Mouse (Mus musculus) spleen, adult 18-20 months (tissue): ENCODE data around the gene Shld1.

ENCODE experiments used
- DNase-seq, 2 experiments: peaks; one replicate each; pipeline ENCODE4 v3.0.0; 2022; ENCODE audit warnings: mixed read lengths in 2 of 2

Shld1 gene

DNA sequence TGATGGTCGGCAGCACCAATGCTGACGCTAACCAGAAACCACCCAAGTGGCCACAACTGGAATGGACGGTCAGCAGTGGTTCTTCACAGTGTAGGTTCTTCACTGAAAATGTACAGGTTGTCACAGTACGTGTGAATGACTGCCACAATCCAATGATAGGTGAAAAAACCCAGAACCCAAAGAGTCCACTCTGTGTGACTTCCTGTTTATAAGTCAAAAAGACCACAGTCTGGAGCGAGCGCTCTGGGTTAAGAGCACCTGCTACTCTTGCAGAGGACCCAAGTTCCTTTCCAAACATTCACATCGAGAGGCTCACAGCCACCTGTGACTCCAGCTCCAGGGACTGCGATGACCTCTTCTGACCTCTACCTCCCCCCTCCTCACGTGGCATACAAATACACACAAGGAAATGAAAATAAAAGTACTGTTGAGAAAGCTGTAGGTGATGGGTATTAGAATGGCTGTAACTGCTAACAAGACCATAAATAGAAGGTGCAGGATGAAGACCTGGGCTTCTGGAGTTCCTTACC, 38.7 kb downstream of the Shld1 start:
- no peak for DNase-seq

DNA sequence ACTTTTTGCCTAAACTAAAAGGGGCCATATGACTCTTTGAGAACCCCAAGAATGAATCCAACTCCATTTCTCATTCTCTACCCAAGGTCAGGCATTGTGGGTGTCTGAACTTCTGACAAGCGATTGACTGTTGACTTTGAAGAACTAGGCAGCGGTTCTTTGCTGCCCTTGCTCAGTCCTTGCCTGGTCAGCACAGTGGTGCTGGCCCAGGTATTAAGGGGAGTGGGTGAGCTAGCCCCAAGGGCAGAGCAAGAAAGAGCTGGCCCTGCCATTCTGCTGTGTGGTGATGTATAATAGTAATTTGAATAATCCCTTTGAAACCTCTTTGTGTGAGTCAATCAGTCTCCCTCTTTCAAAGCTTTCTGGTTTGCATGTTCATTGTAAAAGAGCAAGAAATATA, 39.4 kb downstream of the Shld1 start:
- no peak for DNase-seq

DNA sequence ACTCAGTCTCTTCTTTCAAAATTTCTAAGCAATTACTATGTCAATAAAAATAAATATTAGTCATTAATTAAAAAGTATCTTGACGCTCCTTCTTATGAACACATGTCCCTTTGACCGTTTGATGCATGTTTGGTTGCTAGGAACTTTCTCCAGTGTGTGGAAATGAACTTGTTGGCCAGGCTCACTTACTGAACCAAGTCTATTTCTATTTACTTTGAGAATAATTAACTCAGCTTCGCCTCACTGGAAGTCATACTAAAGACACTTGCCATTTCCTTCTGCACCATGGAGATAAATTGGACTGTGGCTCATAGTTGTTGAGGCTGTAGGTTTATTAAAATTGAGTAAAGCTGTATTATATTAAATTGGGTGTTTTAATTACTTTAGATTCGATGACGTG, 46.2 kb downstream of the Shld1 start:
- no peak for DNase-seq

DNA sequence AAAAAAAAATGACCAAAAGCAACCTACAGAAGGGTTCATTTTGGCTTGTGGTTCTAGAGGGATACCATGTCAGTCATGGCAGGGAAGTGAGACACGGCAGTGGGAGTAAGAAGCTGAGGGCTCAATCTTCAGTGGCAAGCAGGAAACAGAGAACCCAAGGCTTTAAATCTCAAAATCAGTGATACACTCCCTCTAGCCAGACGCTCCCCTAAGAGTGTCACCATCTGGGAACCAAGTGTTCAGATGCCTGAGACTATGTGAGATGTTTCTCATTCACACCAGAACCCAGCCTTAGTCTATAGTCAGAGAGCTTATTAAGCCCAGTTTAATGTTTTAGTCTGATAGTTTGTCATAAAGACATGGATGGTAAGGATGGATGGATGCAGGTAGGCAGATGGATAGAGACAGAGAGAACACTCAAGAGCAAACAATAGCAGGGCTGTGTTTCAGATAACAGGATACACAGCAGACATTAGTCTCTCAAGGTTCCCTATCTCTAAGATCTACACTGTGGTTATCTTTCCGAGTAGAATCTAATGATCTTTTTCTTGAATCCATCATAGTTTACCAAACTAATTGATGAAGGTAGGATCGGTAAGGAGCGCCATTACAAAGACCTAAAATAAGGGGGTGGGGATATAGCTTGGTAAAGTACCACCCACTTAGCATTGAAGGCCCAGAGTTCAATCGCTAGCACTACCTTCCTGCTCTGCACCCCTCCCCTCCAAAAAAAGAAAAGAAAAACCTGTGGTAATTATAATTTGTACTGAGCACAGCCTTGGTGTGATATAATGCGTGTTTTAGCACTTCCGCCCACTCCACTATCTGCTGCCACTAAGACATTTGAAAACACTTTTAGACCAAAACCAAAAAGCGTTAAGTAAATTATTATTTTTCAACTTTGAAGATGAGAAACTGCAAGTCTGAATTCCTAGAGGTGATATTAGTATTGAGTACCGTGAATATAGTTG, 47.2 kb downstream of the Shld1 start:
- DNase-seq: no peak

DNA sequence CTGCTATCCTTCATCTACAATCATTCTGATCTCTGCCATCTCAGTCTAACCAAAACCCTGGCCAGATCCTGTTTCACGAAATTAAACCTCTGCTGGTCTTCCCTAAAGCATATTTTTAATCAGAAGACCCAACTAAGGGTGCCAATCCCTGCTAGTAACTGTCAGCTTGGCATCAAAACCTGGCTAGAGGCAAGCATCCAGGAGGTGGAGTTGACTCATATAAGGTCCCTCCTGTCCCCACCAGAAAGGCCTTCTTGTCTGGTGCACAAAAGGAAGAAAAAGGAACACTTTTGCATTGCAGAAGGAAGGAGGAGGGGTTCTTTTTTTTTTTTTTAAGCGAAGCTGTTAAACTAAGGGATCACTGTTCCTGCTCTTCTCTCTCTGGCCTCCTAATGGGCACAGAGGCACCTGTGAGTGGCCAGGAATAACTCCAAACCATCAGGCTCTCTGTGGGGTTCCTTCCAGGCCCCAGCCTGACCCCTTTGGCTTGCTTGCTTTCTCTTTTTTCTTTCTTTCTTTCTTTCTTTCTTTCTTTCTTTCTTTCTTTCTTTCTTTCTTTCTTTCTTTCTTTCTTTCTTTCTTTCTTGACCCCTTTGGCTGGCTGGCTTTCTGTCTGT, 52.2 kb downstream of the Shld1 start:
- DNase-seq: no peak

DNA sequence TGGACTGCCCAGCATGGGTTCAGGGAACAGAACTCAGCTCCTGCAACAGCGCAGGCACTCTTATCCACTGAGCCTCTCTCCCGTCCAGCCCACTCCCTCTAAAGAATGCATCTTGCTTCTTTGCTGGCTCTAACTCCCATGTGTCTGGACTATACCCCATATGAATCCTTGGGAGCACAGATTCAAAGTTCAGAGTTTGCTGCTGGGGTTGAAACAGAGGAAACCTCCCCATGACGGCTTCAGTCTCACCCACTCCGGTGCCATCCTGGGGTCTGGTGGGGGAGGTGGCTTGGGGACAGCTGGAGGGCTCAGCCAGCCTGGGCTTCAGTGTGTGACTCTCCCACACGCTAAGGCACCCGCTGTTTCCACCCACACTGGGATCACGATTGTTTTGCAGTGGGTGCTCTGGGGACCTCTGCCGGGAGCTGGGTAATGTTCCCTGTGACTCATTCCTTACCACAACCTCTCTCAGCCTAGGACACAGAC, 55.2 kb downstream of the Shld1 start:
- no peak for DNase-seq

DNA sequence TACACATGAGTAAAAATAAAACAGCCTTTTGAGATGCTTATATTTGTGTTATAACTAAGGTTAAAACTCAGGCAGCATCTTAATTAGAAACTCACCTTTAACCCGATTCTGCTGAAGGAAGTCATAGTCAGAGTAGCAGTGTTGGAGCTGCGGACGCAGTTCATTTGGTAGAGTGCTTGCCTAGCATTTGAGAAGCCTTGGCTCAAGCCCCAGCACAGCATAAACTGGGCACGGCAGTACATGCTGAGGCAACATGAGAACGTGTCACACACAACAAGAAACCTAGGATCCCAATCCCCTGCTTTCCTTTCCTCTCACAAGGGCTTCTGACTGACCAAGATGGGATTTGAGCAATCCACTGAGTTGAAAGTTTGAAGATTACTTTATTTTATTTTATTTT, 58.1 kb downstream of the Shld1 start:
- DNase-seq: no peak

DNA sequence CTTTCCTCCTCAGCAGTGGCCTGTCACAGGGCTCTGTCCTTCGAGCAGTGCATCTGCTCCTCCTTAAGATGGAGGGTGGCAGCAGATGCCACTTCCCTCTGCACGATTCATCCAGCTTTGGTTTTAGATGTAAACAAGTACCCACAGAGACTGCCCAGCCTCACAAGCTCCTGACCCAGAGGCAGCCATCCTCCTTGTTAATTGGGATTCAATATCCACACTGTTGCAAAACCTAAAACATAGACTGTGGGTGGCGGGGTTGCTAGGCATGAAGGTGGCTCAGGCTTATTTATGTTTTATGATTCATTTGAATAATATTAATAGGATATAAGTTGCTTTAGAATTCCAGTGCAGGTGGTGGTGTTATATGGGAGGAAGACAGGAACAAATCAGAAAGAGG, 59.4 kb downstream of the Shld1 start:
- no peak for DNase-seq

DNA sequence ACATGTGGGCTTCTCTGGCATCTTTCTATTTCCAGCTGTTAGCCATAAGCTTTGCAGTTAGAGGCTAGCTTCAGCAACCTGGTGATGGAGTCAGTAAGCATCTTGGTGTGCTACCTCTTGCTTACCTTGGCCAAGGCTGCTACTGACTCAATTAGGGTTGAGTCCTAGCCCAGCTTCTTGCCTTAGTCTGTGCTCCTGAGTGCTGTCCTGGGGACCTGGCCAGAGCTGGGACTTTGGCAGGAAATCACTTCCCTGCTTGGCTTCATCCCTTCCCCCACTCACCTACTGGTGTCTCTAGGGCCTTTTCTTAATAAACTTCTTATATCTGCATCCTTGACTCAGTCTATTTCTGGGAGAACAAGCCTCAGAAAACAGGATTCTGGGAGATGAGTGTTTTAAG, 64.0 kb downstream of the Shld1 start:
- no peak for DNase-seq

DNA sequence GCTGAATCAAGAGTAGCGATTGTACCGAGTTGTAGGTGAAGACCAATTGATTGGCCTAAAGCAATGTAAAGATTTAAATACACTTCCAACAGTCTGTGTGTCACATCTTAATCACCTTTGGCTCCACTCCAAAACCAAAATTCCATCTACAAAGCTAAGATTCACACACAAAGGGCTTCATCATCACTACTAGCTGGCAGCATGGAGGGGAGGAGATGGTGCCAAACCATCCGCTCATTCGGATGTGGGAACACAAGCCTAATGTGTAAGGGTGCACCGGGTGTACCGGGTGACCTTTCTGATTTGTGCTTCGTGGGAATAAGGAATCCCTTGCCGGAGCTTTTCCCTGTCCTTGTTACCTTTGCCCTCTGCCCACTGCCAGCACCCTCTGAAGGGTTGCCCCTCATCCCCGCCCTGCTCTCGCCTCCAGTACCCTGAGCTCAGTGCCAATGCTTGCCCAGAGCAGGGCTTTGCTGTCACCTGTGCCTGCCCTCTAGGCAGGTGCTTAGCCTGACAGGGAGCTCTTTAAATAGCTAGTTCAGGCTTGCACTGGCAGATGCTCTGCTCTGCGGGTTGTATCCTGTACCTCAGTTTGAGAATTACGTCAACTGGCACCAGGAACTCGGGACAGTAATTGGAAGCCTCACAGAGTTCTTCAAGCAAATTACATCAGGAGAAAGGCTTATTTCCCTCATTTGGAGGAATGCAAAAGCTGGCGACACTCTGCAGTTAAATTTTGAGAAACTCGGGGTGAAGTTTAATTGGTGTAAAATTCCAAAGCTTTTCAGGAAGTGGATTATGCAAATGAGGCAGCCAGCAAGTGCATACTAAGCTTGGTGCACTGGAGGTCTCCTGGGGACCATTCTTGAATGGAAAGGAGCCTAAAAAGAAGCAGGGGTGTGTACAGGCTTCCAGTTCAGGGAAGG, 64.7 kb downstream of the Shld1 start:
- DNase-seq: no peak

DNA sequence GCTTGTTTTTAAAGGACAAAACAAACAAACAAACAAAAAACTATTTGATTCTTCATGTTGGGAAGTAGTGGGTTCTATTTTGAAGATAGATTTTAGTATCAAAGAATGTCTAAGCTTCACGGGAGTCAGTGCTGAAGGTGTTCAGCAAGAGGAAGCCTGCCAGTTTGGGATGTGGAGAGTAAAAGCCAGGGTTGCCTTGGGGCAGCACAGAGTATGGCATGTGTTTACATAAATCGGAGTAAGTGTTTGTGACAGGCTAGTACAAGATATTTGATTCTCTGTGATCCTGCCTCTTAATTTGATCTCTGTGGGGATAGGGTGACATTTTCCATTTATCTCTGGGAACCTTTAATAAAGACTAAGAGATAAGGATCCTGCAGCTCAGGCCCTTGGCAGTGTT, 65.7 kb downstream of the Shld1 start:
- no peak for DNase-seq

DNA sequence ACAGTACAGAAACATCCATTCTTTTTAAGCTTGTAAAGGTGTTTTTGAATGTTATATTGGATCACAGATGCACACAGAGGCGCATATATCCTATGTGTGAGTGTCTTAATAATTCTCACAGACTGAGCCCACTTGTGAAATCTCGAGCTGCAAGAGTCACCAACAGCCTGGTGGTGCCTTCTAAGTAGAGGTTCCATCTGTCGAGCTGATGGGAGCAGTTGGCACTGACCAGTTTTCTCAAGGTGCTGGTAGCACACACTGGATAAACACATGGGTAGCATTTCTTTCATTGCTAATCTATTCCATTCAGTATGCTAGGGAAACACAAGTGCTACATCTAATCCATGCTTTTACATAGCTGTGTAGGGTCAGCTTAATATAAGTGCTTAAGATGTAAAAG, 66.4 kb downstream of the Shld1 start:
- no peak for DNase-seq

DNA sequence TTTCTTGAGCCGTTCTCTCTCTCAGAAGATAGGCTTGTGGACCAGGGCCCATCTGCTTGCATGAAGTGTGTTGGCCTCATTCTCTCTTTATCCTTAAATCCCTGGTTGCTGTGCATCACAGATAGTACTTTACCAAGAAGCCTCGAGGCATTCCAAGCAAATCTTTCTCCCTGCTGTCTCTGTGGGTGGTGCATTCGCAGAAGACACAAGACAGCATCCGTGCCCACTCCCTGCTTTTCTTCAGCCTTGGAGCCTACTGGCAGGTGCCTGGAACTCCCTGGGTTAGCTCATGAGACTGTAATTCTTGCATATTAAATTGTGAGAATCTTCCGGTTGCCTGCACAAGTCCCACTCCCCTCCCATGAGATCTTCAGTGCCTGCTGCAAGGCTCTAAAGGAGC, 71.2 kb downstream of the Shld1 start:
- DNase-seq: no peak

DNA sequence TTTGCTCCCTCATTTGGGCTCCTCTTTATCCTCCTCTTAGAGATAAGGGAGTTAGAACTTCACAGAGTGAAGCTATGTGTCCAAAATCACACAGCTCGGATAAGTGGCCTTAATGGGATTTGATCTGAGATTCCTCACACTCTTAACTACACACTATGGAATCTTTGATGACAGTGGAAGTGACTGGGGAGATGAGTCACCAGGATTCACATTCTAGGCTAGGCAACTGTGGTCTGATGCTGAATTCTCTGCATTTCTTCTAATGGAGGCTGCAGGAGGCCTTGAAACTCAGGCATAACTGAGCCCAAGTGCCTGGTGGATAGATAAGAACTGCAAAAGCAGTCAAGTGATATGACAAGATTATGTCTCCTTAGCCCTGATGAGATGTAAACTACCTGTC, 84.1 kb downstream of the Shld1 start:
- no peak for DNase-seq

DNA sequence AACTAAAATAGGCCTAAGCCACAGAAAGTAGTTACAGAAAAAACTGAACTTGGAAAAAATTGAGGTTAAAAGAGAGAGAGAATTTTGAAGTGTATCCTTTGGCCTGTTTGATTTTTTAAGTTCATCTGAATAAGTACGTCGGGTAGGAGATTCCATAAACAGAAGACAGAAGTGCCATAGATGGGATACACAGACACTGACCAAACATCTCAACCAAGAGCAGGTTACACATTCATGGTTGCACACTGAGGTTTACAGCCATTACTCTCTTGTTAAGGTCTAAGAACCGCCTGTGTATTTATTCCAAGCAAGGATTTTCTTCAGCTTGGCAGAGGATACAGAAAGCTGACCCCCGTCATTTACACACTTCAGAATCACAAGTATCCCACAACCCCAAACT, 94.2 kb downstream of the Shld1 start, which contains the start of gene Chgb:
TSS of gene Chgb (plus strand) at position 301 of the 400 bp plus-strand sequence.
- DNase-seq: no peak

DNA sequence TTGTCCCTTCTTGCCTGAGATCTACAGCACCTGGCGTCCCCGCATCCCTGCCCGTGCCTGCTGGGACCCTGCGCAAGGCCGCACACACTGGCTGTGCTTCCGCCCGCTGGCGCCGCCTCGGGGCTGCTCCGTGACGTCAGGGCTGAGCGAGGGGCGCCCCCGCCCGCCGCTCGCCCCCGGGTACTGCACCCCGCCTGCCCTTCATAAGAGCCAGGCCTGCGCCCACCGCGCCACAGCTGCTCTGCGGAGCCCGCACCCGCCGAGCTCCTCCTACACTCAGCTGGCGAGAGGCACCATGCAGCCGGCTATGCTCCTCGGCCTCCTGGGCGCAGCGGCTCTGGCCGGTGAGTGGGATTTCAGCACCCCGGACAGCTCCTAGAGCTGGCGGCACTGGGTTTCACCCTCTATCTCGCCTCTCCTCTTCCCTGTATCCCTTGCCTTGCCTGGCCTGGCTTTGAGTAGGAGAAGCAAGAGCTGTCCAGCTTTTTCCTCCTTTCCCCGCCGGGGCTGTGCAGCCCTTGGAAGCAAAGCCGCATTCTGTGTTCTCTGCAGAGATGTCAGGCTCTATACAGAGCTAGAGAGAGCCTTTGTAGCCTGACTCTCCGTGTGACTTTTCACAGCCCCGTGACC, 94.8 kb downstream of the Shld1 start:
- DNase-seq: peak; percentile 10 to 47

DNA sequence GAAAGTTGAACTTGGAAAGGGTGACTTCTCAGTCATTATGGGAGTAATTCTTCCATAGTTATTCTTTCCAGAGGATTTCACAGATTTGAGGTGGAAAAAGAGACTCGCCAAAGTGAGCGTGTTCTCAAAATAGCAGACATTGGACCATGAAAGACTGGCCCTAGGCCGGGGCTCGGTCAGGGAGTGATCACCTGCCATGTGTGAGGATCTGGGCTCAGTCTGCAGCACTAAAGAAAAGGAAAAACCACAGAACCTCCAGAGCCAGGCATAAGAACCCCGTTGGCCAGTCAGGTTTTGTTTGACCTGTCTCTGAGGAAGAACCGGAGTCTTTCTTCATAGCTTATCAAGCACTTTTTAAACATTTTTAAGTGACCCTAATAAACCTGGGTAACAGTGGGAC, 97.3 kb downstream of the Shld1 start:
- no peak for DNase-seq

DNA sequence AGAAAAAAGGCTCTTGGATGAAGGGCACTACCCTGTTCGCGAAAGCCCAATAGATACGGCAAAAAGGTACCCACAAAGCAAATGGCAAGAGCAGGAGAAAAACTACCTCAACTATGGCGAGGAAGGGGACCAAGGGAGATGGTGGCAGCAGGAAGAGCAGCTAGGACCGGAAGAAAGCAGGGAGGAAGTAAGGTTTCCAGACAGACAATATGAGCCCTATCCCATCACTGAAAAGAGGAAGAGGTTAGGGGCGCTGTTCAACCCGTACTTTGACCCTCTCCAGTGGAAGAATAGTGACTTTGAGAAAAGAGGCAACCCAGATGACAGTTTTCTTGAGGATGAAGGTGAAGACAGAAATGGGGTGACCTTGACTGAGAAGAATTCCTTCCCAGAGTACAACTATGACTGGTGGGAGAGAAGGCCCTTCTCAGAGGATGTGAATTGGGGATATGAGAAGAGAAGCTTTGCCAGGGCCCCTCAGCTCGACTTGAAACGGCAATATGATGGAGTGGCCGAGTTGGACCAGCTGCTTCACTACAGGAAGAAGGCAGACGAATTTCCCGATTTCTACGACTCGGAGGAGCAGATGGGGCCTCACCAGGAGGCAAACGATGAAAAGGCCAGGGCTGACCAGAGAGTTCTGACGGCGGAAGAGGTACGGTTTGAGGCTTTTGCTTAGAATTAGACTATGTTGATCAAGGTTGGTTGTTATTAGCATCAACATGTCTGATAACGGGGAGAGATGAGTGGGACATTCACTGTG, 106.9 kb downstream of the Shld1 start:
- DNase-seq: no peak

DNA sequence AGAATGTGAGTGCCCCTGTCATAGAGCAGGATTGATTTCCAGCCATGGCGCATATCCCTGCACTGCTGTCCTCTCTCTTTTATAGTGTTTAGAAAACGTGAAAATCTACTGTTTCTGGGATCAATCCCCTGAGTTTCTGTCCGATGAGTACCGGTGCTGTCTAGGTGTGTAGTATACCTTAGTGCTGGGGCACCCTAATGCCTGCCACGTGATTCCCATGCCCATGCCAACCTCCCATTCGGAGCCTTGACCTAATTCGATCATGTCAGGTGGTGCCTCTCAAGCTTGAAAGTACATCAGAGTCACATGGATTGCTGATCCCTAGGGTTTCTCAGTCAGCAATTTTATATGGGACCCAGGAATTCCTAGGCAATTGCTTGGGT, 107.5 kb downstream of the Shld1 start:
- no peak for DNase-seq
